Mouse (Mus musculus): ENCODE results near the gene Plekhm1.
A peak's percentile ranks its signal among the peaks of the same experiment; 100 is the strongest.

The Plekhm1 gene

DNA sequence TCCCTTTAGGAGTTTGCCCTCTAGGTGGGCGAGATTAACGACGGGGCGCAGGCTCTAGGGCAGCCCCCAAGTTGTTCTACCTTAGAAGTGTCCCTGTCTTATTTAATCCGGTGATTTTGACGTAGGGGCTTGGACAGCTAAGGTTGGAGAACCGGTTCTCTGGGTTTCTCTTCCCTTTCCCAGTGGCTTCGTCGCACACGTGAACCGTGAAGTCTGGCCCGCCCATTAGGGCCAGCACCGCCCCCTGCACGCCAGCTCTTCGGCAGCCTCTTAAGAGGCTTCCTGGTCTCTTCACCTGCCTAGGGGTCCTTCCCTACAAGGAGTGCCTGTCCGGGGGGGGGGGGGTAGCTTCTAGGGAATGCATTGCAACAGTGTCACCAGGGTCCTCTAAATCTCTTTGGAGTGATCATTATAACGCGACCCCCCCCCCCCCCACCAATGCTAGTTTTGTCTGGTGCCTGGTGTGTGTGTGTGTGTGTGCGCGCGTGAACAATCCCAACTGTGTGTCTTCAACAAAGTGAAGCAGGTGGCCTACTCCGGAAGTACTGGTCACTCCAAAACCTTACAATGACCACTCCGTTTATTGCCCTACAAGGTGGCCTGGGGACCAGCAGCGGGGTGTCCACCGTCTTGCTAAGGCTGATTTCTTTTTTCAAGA, 51.0 kb downstream of the Plekhm1 start:
- no peak for DNase-seq (ENCODE audit: low spot score in 2 of 2)

DNA sequence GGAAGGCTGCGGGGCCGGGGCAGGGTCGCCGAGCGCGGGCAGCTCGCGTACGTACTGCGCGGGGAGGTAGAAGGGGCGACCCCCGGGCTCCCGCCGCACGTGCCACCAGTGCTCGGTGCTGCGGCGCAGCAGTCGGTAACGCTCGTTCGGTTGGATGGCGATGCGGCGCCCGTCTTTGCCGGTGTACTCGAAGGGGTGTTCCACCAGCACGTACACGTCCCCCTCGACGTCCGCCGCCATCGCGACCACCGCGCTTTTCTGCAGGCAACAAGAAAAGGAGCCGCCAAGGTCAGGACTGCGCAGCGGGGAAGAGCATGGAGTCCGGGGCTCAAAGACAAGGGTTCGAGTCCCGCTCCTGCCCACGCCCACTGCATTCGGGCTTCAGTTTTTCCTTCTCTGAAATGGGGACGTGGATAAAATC, 51.8 kb downstream of the Plekhm1 start:
- DNase-seq (ENCODE audit: low spot score in 2 of 2) = no peak

DNA sequence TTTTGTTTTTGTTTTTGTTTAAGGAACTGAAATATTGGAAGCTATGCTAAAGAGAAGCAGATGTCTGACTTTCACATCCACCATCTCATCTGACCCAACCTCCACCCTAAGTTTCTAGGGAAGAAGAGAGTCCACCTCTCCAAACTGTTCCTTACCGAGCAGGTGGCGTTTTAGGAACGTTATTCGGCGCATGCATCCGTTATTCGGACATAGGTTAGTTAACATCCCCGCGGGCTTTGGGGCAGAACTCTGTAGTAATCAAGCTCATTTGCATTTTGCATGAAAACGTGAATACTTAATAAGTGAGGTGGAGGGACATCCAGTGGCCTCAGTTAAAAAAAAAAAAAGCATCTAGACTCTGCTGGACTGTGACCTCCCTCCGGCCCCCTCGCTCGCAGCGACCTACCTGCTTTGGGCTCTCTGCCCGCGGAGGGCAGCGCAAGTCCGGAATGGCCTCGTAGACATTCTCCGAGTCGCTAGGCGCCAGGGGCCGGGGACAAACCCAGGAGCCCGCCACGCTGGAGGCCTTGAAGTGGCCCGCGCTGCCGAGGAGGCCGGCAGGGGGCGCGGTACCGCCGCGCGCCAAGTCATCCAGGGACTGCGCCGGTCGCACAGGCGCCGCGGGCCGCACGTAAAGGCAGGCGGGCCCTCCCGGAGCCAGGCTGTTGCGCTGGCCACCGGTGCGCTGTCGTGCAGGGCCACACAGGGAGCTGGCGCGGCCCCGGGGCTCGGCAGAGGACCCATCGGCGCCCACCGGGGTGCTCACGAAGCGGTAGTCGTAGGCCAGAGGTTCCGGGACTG, 52.4 kb downstream of the Plekhm1 start:
- DNase-seq (ENCODE audit: low spot score in 2 of 2) = peak; percentile 65 to 78

DNA sequence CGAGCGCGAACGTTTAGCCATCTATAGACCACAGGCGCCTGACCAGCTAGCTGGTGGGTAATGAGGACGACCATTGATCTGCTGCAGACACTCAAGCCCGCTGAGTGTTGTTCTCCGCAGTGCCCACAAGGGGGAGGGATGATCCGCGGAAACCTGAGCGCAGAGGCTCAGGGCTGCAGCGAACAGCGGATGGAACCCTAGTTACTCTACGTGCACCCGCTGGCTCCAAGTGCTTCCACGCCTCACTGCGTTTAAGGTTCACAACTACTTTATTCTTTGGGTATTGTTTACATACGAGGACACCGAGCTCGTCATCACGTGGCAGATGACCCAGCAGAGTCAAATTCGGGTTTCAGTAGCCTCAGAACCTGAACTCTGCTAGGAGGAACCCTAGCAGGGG, 53.4 kb downstream of the Plekhm1 start:
- peak; percentile 48 to 70 for DNase-seq (ENCODE audit: low spot score in 2 of 2)

DNA sequence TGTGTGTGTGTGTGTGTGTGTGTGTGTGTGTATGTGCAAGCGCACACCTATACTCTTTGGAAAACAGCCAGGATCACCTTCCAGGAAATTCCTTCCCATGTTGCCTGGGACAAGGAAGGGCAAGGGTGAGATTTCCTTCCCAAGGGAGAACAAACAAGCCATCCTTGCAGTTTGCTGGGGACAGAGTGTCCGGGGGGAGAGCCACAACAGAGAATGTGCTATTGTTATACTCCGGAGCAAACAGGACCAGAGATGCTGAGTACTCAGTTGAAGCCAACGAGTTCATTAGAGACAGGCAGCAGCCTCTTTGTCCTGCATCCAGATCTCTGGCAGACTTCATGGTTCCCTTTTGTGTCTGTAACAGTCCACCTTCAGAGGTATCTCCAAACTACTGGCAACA, 54.2 kb downstream of the Plekhm1 start:
- DNase-seq (ENCODE audit: low spot score in 2 of 2) = no peak

DNA sequence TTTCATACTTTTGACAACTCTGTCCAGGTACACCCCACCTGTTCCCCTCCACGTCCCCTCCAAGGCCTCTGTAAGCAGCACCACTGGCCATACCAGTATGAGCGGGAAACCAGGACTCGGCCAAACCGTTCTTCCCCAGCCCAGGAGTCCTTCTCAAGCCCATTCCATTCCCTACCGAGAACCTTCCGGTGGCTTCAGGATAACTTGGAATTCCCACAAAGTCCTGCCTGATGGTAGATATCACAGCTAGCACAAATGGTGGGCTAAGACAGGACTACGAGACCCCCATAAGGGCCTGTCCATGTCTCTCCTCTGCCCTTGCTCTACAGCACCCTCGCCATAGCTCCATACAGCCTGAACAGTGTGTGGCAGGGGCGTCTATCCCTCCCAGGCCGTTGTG, 54.8 kb downstream of the Plekhm1 start:
- no peak for DNase-seq (ENCODE audit: low spot score in 2 of 2)

DNA sequence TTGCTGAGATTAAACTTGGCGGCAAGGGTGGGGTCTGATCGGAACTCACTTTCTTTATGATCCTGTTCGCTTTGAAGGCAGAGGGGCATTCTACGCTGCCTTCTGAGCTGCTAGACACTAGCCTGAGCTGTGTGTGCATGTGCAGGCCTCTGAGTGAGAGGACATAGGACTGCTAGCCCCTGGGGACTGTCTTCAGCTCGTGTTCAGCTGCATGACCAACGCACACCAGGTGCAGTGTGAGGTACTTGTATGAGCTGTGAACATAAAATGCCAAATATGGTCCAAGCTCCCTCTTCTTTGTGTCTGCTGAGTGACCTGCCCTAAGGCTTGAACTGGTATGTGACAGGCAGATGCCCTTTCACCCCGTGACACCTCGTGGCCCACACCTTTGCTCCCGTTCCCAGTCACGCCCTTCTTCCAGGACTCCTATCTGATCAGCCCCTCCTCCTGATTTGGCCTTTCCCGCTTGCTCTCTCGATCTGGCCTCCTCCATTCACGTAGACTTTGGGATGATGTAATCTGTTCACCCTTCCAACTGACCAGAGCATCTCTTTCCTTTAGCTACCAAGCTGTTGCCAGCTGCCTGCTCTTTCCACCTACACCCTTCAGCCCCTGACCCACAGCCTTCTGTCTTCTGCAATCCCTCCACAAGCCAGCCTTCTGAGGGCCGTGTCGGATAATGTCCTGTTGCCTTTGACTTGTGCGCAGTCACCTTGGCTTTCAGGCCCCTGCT, 55.4 kb downstream of the Plekhm1 start:
- no peak for DNase-seq (ENCODE audit: low spot score in 2 of 2)

DNA sequence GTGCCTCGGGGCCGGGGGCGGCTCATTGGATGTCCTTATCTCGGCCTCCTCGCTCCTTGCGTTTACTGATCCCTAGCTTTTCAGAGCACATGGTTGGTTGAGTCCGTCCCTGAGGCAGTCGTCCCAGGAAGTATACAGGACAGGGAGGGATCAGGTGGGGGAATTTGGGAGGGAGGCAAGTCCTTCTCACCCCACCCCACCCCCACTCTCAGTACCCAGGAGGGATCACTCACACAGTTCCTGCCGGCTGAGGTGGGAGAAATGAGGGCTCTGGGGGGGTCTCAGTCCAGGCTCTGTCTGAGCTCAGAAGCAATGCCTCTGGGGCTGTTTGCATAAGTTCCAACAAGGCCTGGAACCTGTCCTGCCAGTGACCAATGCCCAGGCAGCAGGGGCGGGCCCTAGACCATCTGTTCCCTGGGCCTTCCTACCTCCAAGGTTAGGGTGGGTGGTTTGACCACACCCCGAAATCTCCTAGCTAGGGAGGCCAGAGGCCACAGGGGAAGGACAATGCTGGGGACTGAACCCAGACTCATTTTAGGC, 56.4 kb downstream of the Plekhm1 start:
- no peak for DNase-seq (ENCODE audit: low spot score in 2 of 2)

DNA sequence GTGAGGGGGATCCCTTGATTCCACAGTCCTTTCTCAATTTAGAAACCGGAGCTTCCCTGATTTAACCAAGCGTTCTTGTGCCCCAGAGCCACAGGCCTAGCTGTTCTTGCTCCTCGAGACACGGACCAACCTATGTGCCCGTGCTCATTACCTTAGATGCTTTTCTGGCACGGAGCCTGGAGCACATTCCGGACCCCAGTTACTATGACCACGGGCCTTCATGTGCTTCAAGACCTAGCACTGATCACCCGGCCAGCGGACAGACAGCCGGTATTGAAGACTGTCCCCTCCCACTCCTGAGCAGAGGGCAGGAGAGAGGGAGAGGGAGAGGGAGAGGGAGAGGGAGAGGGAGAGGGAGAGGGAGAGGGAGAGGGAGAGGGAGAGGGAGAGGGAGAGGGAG, 57.2 kb downstream of the Plekhm1 start:
- no peak for DNase-seq (ENCODE audit: low spot score in 2 of 2)

DNA sequence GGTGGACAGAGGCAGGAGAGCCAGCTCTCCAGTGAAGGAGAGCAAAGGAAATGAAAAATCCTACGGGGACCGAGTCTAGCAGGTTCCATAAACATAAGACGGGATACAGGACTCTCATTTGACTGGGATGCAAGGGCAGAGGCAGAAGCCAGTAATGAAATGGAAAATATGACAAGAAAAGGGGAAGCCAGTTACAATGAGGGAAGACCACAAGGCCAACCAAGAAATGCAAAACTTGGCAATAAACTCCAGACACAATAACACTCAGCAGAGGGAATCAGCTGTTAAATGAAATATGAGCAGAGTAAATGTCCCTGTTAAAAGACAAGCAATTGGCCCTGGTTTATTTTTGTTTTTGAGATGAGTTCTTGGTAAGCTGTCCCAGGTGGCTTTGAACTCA, 58.5 kb downstream of the Plekhm1 start:
- DNase-seq (ENCODE audit: low spot score in 2 of 2) = no peak

DNA sequence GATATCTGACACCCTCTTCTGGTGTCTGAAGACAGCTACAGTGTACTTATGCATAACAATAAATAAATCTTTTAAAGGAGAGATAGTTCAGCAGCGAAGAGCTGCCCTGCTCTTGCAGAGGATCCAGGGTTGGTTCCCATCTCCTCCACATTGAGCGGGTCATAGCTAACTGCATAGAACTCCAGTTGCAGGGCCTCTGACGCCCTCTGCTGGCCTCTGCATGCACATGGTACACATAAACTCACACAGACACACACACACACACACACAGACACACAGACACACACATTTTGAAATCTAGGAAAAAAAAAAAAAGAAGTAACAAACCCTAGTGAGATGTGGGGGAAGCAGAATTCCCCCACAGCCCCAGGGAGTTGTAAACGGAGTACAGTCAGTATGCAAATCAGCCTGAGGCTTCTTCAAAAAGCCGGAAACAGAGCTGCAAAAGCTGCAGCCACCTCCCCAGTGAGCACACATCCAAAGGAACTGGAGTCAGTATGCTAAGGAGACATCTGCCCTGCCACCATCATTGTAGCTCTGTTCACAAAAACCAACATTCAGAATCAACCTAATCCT, 60.2 kb downstream of the Plekhm1 start:
- DNase-seq (ENCODE audit: low spot score in 2 of 2) = no peak

DNA sequence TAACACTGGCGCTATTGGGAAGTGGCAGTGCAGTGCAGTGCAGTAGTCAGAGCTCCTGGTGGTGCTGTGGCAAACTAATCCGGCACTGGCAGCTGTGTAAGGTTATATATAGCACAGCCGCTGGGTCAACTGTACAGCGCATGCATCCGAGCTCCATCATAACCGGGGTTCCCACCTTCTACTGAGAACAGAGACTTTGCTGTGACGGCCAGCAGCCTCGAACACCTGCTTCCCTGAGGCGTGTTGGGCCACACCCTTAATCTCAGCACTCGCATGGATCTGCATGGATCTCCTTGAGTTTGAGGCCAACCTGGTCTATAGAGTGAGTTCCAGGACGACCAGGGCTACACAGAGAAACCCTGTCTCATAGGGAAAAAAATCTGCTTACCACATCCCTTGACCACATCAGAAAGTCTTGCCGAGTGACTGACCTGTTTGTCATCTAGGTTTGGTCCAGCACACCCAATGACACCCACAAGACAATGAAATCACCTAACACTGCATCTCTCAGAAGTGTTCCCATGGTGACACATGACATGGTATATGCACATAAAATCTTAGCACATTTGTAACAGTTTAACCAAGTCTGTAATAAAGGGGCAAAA, 61.7 kb downstream of the Plekhm1 start:
- no peak for DNase-seq (ENCODE audit: low spot score in 2 of 2)

DNA sequence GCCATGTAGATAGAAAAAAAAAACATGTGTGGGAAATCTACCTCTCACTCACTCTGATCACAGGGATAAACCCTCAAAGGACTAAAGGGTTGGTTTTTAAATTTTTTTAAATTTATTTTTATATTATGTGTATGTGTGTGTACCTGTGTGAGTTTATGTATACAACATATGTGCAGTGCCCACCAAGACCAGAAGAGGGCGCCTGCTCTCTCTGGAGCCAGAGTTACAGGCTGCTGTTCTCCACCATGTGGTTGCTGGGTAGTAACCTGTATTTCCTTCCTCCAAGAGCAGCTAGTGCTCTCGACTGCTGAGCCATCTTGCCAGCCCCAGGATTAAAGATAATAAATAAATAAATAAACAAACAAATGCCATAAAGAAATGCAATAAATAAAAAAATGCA, 62.8 kb downstream of the Plekhm1 start:
- no peak for DNase-seq (ENCODE audit: low spot score in 2 of 2)

DNA sequence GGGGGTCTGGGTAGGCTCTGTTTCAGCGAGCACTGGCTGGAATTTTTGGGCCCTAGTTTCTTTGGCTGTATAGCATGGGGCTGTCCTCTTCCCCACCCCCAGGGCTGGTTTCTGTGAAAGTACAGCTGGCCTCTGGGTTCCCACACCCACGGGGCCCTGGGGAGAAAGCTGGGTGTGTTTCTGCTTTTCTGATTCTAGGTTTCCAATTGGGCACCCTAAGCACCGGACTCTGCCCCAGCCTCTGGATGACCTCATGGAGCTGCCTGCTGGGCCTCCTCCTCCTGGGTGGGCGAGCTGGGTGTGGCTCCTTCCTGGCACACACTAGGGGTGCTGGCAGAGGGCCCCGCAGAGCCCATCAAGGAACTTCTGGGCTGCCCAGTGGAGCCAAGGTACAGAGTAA, 65.8 kb downstream of the Plekhm1 start:
- DNase-seq (ENCODE audit: low spot score in 2 of 2) = no peak

DNA sequence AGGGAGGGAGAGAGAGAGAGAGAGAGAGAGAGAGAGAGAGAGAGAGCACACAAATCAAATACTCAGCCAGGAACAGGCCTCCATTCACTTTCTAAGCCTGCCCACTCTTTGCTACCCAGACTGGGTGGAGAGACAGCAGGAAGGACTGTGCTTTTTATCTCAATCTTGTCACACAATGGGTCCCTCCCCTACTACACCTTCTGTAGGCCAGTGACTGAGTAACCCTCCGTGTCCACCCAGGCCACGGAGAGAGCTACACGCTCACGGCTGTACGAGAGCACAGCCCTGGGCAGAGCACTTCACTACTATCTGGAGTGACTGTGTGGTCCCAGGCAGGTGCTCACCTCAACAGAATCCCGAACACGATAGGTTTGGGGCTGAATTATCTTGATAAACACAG, 66.3 kb downstream of the Plekhm1 start:
- DNase-seq (ENCODE audit: low spot score in 2 of 2) = no peak

DNA sequence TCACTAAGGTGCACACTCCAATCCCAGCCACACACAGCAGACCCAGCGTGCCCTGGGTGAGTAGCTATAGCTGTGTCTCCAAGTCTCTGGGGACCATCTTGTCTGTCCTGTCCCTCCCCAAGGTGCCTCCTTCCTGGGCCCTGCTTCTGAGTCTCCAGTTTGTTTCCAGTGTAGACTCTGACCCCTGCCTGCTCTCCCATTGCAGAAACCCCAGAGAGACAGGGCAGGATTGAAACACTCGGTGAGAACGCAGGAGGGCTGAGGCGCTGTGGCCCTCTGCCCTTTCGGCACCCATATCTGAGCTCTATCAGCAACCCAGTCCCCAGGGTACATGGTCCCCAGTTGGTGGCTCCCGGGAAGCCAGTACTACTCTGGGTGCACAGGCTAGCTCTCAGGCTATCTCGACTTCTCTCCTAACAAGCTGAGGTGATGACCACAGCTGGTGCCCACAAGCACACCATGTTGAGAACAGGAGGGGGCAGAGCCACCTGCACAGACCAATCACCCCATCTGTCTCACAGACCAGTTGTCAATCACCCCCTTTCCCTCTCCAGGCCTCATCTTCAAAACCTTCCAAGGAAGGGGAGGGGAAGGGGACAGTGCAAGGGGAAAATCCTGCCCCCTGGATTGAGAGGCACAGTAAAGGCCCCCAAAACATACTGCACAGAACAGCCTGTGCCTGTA, 66.9 kb downstream of the Plekhm1 start:
- no peak for DNase-seq (ENCODE audit: low spot score in 2 of 2)

DNA sequence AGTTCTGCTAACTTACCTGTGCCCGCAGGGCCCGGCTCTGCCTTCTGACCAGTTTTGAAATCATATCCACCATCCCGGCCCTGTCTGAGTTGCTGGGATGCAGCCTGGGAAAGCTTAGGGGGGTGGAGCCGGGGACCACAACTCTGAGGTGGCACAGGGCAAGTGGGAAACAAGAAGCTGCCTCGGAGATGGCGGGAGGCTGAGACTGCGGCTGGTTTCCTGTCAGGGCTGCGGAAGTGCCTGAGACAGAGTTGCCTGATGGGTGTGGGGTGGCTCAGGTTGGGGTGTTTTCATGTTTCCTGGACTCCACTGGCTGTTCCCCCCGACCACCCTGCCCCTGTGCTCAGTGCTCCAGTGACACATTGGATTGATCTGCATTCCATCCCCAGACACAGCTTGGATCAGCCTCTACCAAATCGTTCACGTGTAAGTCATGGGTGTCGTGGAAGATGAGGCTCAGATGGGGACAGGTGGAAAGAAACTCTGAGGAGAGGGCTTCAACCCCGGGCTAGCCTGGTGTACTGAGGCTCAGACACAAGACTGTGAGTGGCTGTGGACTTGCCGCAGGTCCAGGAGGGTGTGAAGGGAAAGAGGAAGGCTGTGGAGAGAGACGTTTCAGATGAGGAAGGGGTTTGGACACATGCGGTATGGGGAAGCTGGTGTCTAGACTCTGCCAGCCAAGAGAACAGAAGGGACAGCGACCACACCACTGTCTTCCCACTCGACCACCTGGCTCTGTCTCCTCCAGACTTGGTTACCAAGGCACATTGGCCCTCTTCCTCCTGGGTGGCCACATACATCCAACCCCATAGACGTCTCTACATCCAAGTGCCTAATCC, 67.8 kb downstream of the Plekhm1 start:
- DNase-seq (ENCODE audit: low spot score in 2 of 2) = no peak

DNA sequence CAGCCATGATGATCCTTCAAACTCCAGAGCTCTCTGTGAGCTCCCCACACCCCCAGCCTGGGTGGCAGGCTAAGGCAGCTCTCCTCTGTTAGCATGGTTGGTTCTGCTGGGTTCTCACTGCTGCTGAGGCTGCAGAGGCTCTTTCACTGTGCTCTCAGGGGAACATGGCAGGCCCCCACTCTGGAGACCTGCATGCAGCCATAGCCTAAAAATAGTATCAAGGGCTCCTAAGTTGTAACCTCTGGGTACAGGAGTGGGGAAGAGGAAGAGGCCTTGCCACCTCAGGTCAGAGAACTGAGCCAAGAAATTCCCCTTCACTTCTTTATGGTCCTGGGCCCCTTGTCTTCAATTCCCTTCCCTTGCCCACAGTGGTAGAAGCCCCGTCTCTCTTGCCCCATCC, 68.6 kb downstream of the Plekhm1 start:
- no peak for DNase-seq (ENCODE audit: low spot score in 2 of 2)

DNA sequence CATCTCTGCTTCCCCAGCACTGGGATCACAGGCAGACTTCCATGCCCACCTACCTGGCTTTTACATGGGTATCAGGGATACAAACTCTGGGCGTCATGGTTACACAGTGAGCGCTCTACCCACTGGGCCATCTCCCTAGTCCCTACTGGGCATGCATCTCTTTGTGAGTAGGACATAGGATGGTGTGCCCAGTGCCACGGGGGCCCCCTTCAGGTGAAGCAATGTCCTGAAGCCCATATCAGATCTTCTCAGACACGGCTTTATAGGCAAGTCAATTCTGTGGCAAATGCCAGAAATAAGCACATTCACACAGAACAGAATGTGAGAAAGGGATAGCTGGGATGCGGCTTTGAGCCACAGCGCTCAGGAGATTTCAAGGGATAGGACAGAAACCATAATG, 69.4 kb downstream of the Plekhm1 start:
- no peak for DNase-seq (ENCODE audit: low spot score in 2 of 2)

DNA sequence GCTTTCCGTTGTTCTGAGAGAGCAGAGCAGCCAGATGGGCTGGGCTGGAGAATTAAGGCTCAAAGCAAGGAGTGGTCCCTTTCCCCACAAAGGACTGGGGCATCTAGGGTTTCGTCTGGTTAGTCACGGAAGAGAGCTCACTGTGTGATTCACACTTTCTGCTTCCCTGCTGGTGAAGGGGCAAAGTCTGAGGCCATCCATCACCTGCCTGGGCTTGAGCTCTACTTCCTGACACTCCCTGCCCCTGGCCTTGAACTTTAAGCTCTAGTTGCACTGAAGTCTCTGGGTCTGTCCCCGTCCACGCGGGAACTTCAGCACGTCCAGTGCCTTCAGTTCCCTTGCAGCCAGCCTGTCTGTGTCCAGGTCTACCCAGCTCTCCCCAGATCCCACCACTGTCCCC, 71.8 kb downstream of the Plekhm1 start:
- DNase-seq (ENCODE audit: low spot score in 2 of 2) = no peak
